Mouse (Mus musculus): ENCODE measurements around the gene Galr2.

DNA sequence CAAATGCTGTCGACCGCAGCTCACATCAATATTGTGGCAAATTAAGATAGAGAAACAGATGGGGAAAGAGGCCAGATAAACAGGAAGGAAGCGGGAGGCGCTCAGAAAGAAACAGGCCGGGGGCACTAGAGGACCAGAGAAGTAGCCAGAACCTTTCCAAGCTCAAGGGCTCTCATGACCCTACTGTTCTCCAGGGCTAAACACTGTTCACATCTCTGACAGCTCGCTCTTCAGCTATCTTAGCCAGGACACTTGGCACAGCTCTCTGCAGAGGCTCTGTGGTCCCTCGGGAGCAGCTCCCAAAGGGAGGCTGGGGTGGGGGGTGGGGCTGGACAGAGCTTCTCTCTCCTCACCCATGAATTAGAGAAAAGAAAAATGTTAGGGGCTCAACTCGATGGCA, 9.8 kb downstream of the Galr2 start:
- TF ChIP-seq CTCF (IDR thresholded peaks at IDR 0.05; ENCODE audit: borderline replicate concordance, insufficient read depth, low read depth, low read length) (no peak), POLR2A (IDR thresholded peaks at IDR 0.05; ENCODE audit: borderline replicate concordance, insufficient read depth, low read length) (no peak)
